Mouse (Mus musculus) urinary bladder, adult 2 months (tissue): ENCODE results near the gene Ift122. TPM values are rescaled to one million over a fixed set of nuclear protein-coding genes. Genes with fewer than 3 reads are reported as not detected.

Source experiments
- DNase-seq: peaks from one replicate; pipeline ENCODE4 v3.0.0; 2022; ENCODE audit warnings: low spot score
- polyA plus RNA-seq: library from polyadenylated mRNA; depleted of rRNA; stranded (reverse); fragments of >200 nt; gene quantifications from 2 replicates; pipeline ENCODE4 v1.2.3, GENCODE M21; 2012

Ift122 gene
- polyA plus RNA-seq, 1 experiment: 12.8 TPM

DNA sequence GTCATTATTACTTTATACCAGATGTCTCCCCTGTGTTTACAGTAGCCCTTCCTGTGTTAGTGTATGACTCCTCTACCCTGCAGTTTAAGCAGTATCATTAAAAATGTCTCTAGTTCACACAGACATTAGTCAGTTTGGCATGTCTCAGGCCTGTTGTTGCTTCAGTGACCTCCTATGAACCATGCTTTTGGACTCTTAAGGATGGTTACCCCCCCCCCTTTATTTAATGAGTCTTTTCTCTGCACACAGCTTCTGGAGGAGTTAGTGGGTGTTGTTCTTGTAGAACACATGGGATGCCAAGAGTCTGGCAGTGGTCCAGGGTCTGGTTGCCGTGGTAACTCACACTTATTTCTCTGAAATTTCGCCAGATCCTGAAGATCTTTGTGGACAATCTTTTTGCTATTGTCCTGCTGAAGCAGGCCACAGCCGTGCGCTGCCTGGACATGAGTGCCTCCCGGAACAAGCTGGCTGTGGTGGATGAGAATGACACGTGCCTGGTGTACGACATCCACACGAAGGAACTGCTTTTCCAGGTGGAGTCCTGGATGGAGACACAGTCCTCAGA lies 38.3 kb downstream of the Ift122 start:
- DNase-seq: no peak

DNA sequence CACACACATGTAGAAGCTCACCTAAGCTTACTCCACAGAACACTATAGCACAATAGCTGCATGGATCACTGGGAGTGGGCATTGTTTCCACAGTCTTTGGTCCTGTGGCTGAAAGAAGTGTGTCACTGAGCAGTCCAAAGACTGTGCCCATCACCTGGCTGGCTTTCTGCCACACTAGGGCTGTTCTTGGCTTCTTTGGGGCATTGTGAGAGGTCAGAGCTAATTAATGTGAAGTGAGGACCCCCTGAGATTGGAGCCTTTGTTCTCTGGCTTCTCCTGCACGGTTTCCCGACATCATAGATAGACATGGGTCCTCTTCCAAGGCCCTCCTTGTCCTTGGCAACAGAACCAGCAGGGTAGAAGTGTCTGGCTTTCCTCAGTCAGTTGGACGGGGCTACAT lies 39.1 kb downstream of the Ift122 start:
- DNase-seq: no peak

DNA sequence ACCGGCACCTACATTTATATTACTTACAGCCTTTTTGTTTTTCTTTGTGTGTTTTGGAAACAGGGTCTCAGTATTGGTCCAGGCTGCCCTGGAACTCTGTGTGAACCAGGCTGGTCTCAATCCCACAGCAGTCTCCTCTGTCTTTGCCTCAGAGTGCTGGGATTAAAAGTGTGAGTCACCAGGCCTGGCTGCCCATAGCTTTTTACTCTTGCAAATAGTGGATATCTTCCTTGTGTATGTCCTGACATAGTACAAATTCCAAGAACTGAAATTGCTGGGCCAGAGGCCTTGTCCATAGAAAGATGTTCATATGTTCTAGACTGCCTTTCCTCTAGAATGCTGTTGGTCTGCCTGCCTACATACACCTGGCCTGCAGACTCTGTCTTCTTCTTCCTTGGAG lies 43.1 kb downstream of the Ift122 start:
- DNase-seq: no peak

DNA sequence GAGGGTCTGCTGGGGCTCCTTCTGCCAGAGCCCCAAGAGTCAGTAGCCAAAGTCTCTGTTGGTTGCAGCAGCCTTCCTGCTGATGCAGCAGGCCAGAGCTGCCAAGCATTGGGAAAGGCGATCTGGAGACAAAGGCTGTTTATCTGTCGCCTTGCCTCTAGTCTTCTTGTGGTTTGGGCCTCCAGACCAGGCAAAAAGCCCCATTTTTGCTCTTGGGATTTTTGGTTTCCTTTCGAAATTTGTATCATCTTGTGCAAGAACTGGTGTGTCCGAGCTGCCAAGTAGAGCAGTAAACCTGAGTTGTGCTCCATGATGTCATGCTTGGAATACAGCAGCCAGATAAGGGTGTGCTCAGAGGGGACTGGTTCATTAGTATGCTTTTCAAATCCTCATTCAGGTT lies 43.8 kb downstream of the Ift122 start:
- no peak for DNase-seq

DNA sequence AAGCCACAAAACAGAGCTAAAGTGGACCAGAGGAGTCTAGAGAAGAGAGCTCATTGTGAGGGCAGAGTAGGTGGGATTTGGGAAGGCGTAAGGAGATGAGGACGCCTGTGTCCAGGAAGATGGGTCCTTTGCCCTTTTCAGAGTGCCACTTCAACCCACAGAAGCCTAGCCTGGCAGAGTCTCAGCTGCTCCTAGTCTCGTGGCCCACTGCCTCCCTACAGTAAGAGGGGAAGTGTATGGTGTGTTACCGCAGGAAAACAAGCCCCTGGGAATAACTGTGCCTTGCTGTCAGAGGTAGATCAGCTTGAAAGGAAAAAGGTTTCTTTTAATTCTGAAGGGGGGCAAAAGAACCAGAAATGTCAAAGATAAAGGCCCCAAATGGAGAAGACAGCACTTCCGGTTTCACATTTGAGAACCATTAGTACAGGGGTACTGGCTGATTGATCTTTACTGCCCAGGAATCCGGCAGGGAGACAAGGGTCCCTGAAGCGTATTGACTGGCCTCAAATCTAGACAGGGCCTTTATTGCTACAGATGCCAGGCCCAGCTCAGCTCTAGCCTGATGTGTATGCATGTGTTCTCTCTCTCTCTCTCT lies 44.8 kb downstream of the Ift122 start:
- DNase-seq: no peak

DNA sequence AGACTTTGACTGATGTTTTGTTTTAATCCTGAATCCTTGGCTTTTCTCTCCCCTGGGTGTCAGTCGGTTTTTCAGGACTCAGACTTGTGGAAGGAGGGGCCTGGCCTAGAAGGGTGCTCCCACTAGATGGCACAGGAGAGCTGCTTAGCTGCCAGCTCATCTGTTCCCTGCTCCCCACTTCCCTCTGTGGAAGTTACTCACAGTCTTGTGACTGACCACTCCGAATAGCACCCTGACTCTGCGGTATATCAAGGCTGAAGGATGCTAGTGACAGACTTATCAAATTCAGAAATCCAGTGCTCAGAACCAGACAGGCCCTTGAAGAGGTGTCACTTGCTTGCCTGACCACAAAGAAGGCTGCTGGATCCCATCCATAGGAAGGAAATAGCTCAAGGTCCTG lies 47.8 kb downstream of the Ift122 start:
- DNase-seq: no peak

DNA sequence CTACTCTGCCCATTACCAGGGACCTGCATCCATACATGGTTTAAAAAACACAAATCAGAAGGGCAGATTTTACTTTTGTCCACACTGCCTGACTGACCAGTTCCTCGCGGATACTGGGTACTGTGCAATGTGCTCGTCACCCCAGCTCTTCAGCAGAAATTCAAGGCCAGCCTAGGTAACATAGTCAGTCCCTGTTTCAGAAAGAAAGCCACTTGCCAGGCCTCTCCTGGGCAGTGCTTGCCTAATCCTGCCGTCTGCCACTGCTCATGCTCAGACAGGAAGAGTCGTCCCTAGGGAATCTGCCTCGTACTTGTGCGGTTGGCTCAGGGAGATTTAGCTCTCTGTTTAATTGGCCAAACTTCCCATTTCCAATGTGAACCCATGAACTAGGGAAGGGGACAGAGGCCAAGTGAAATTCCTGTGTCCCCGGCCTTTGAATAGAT lies 48.2 kb downstream of the Ift122 start:
- no peak for DNase-seq

DNA sequence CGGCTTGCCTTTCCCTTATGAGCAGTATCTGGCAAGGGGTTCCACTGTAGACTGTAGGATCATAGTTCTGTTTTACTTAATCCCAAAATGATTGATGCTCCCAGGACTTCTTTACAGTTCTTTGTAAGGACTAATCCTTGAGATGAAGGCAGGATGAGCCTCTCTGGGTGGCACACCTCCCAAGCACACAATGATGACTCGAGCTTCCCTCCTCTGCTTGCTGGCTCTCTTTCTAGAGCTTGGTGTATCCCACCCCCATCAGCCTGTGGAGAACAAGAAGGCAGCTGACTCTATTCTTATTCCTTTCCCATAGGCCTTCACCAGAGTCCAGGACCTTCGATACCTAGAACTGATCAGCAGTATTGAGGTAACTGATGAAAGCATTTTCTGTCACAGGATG lies 49.3 kb downstream of the Ift122 start:
- DNase-seq: no peak

DNA sequence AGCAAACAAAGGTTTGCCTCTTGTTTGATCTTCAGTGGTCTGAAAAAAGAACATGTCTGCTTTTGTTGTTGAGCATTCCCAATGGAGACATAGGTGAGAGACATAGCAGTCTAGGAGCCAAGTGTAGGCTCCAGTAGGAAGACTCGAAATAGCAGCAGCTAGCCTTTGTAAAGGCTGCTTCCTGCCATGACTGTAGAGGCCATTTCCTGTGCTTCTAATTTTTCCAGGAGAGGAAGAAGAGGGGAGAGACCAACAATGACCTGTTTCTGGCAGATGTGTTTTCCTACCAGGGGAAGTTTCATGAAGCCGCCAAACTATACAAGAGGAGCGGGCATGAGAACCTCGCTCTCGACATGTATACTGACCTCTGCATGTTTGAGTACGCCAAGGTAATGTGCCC lies 52.3 kb downstream of the Ift122 start:
- no peak for DNase-seq

DNA sequence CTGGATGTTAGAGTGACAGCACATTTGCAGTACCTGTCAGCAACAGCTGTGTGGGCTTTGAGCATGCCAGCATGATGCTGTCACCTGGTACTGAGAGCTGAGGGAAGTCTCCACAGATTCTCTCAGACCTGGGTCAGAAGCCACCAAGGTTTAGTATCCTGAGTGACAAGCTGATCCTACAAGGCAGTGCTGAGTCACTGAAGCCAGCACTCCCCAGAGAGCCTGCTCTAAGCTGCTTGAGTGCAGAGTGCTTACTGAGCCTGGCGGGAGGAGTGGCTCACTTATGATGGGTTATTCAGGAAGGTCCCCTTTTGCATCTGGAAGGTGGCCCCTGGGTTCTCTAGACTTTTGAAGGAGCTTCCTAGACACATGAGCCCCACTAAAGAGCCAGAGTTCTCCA lies 53.2 kb downstream of the Ift122 start:
- DNase-seq: no peak

DNA sequence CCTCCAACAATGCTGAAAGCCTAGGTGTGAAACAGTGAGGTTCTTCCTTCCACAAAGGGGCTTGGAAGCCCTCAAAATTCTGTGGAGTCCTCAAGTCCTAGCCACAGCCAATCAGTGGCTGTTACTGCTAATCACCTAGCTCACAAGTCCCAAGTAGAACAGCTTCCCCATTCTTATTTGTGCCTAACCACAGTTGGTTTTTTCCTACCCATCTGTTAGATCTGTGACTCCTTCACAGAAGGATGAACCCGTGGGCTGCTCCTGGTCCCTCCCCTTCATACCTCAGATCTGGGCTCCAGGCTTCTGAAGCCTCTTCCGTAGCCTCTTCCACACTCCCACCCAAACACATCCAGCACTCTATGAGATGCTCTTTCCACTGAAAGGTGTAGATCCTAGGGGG lies 53.6 kb downstream of the Ift122 start:
- DNase-seq: no peak

DNA sequence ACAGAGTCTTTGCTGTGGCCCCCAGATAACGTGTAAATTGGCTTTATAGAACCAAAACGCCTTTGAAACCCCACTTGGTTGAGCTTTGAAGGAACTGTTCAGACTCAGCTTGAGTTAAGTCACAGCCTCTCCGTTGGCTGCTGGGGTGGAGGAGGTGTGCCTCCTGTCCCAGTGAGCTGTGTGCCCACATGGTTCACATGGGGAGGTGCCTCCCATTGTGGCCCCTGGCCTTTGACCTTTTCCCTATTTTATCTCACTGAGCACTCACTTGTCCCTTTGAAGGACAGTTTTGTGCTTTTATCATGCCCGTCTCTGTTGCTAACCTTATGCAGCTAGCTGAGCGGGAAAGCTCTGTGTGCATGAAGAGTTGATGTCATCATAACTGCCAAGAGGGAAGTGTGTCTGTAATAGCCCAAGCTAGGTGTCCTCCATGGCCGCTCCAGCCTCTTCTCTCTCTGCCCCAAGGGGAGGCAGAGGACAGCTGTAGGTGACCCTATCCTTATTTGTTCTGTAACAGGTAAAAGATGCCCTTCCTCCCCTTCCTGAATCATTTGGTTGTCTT lies 55.2 kb downstream of the Ift122 start:
- no peak for DNase-seq

DNA sequence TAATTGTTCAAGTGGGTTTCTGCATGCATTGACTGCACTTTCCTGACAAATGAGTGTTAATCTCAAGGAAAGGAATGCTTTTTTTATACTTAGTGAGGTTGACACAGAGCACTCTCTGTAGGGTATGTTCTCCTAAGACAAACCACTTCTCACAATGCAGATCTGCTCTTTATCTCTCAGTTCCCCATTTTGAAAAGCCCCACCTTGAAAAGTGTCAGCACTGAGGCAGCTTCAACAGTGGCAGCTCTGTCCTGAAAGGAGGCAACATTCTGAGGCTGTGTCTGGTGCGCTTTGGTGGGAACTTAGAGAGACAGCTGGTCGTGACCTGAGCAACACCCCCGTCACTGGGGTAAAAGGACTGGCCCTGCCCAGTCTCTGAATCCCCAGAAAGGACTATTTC lies 55.8 kb downstream of the Ift122 start:
- DNase-seq: no peak

DNA sequence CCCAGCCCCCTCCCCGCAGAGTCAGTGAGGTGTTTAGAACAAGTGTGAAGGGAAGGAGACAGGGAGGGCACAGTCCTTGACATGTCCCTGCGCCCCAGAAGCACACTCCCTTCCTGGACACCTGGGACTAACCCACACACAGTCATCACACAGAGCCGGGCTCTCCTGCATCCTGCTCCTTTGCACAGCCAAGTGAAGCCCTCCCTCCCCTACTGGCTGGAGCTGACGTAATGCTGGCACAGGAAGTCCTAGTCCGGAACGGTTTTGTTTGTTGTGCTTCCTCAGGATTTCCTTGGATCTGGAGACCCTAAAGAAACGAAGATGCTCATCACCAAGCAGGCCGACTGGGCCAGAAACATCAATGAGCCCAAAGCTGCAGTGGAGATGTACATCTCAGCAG lies 56.7 kb downstream of the Ift122 start:
- no peak for DNase-seq

DNA sequence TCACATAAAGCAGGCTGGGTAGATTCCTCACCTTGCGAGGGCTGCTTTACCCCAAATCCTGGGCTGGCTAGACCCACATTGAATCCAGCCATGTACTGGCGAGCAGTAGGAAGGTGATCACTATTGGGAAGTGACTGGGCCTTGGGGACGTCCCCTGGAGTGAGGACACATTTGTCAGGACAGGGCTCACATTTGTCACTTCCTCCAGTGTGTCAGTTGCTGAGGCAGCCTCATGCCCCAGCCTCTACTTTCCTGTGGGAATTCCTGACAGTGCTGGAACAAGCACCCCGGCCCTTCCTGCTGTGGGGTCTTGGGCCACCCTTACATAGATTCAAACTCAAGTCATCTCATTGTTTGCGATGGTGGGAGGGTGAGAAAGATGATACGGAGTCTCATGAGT lies 58.5 kb downstream of the Ift122 start:
- no peak for DNase-seq

DNA sequence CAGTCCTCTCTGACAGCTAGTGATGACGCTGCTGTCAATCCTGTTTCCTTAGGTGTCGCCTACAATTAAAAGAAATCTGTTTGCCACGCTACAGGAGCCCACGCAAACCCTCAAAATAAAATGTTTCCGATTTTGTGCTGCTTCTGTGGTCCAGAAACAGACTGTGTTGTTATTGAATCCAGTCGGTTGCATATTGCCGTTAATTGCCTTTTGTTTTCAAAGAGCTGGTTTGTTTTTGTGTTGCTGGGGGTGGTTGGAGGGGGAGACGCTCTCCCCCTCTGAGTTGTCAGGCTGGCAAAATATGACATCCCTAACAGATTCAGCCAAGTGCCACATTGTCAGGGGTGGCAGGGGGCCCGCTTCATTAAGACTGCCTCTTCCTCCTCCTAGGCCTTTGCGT lies 60.2 kb downstream of the Ift122 start:
- DNase-seq: no peak

DNA sequence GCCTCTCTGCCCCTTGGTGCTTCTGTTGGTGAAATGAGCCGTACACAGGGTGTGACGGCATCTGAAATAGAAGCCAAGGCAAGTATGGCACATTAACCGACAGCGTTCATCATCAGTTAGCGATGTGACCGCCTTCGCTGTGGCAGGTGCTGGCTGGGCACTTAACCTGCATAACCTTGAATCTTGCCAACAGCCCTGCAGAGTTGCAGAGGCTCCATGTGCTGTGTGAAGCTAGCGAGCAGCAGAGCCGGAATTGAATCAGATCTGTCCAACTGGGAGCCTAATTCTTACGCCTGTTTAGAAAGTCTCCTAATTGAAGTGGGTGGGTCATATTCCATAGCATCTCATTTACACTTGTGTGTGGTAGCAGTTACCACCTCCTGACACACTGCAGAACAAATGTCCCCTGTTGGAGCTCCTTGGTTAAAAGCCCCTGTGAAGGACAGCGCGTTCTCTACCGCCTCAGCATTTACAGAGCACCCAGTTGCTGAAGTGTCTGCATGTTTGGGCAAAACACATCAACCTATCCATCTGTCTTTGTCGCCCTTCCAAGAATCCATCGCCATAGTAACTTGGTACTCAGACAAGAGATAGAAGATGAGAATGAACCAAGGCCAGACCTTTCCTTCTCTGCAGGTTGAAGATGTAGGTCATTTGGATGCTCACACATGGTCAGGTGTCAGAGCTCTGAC lies 61.4 kb downstream of the Ift122 start:
- no peak for DNase-seq

DNA sequence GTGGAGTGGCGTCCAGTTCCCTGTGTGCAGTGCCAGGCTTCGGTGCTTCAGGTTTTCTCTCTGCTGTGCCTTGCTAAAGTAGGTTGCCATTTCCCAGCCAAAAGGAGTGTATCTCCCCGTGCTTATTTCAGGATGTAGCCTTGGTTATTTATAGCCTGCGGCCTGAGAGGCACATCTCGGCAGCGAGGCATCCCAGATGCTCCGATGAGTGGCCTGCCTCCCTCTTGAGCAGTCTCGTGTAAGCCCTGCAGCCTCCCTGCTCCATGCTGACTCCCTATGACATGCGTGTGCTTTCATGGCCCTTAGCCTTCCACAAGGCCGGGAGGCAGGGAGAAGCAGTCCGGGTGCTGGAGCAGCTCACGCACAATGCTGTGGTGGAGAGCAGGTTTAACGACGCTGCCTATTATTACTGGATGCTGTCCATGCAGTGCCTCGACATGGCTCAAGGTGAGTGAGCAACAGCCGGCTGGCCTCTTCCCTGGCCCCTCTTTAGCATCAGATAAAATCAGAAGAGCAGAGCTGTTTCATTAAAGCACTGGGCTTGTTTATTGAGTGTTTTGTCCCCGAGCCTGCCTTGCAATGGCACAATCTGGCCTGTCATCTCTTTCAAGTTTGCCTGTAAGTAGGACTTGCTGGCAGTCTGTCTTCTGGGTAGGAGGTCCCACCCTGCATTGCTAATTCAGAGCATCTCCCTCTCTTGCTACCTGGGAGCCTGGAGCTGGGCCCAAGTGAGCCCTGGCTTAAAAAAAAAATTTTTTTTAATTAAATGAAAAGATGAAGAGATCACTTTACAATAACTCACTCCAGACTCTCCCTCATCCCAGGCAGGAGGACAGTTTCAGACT lies 62.6 kb downstream of the Ift122 start:
- DNase-seq: no peak

DNA sequence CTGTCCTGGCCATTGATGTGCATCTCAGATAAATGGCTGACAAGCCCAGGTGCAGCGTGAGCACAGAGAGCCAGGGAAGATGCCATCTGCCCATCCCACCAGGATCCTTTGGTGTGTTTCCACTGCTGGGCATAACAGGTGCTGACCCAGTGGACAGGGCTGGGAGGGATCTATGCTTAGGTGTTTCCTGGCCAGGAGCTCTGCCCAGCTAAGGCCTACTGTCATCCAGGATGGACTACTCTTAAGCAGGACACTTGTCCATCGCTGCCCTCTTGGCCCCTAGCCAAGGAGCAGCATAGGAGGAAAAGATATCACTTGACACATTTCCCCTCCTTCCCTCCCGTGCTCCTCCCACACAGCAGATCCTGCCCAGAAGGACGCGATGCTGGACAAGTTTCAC lies 63.3 kb downstream of the Ift122 start:
- DNase-seq: no peak

DNA sequence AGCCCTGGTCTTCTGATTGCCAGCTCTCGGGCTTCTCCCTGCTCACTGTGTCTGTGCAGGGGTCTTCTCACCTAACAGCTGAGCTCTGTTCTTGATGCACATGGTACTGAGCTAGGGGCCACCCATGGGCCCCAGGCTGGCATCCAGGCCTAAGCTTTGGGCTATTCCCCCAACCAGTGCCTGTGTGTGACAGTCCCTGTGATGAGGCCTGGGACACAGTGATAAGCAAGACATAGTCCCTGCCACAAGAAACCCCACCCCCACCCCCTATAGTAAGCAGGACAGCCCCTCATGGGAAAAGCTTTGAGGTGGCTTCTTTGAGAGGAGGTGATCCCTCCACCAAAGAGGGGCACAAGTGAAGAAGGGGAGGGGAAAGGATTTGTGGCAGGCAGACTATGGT lies 65.3 kb downstream of the Ift122 start:
- no peak for DNase-seq

DNA sequence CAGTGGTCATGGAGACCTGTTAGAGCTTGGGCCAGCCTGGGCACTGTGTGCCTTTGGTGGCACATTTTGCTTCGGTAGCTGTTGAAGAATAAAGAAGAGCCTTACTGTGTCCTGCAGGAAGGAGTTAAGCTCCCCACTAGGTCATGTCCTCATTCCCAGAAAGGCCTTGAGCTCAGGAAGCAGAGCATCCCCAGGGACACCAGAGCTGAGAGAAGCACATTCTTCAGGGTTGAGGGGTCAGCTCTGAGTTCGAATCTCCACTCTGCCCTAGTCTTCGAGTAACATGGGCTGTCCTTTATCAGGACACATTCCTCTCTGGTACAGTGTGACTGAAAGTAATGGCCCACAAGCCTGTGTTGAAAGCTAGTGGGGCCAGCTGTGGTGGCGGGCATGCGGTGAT lies 66.6 kb downstream of the Ift122 start:
- no peak for DNase-seq

DNA sequence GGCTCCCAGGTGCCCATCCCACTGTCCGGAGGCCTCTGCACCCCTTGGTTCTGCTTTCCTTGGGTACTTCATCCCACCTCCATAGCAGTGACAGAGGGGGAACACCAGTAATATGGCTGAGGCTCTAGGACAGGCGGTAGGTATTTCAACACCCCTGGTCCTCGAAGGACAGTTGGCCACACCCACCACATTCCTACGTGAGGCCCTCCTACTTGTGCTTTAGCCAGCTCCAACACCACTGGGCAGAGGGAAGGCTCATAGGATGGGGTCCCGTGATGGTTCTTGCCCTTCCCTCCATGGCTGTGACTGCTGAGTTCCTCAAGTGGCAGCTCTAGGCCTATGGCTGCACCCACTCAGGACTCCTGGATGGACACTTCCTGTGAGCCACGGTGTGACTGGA lies 71.6 kb downstream of the Ift122 start:
- DNase-seq: no peak
